Mouse (Mus musculus): ENCODE measurements around the gene Mrpl51.

GRCm38 (mm10) chr6:125166861-125167650 is 24.5 kb upstream of the Mrpl51 start:
- TF ChIP-seq CTCF (IDR thresholded peaks at IDR 0.05; ENCODE audit: low read depth) (no peak), EP300 (optimal IDR thresholded peaks at IDR 0.05) (no peak)

All from stomach, postnatal 0 days (tissue).